Mouse (Mus musculus): ENCODE results near the gene Aktip. TPM values are rescaled to one million over a fixed set of nuclear protein-coding genes. Genes with fewer than 3 reads are reported as not detected.

Aktip gene
- 2.7 and 2.9 TPM in 2 replicates for polyA plus RNA-seq (2012; rRNA removed)
- 5.6 and 6.6 TPM in 2 replicates for polyA plus RNA-seq (2014; fragmentation: Nextera tagmentation; extraction: Ambion mirVana)

- DNase-seq (ENCODE audit: low read depth in 3 of 3, low spot score in 3 of 3) = no peak
- Histone ChIP-seq H3K9me3 (ENCODE audit: control insufficient read depth, low read length) (no peaks in the 10 kb centered on the region), H3K4me3 (ENCODE audit: insufficient read depth in 1 of 2, low read depth in 2 of 2, low read length in 2 of 2) (no peak within 1 kb of the TSS), H3K9ac (replicated peaks) (no peak within 1 kb of the TSS), H3K27me3 (ENCODE audit: control insufficient read depth, insufficient read depth, low read length) (no peaks in the 10 kb centered on the region), H3K27ac (no peak within 1 kb of the TSS), H3K4me2 (ENCODE audit: low read depth) (no peak within 1 kb of the TSS), H3K4me1 (replicated peaks; ENCODE audit: control insufficient read depth in 2 of 2, insufficient read depth in 2 of 2, low read length in 1 of 2) (no peaks in the 10 kb centered on the region; a peak in 1 of 4 replicates), H3K36me3 (replicated peaks; ENCODE audit: control insufficient read depth, insufficient read depth, low read depth) (no peaks in the 10 kb centered on the region)
- 76% methylated on average over 7 of the region's 7 CpGs for WGBS (ENCODE audit: insufficient replicate concordance)
- TF ChIP-seq CTCF (IDR thresholded peaks at IDR 0.05; ENCODE audit: low read depth) = no peak
- TF ChIP-seq EP300 (IDR thresholded peaks at IDR 0.05; ENCODE audit: low read depth) = no peak
- no peak for ATAC-seq (ENCODE audit: insufficient read depth)
These were observed at the start of gene Aktip for GRCm38 (mm10) chr8:91199876-91200275. TSS of gene Aktip (minus strand) at chr8:91199976.

DNA sequence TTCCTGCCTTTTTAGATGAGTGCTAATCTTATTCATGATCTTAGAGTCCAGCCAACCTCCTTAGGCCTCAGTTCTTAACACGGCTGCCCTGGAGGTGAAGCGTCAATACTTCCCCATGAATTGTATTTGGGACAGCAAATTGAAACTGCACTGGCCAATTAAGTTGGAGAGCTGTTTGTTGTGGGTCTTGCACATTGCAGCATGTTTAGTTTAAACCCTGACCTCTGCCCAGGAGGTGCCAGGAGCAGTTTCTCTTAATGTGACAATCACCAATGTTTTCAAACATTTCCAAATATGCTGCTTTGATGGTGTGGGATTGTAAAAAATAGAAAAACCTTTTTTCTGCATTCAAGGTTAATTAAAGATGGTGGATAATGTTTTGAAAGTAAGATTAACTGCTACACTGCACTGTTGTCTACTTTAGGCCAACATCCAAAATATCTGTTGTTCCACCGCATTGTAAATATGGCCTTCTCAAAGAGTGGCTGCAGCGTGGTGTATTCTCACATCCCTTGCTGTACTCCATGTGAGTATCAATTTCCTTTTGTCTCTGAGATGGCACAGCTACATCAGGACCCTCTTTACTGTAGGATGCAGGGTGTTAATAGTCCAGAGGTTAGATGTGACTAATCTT, 46.2 kb upstream of the Aktip start:
- Histone ChIP-seq H3K9ac (replicated peaks) (no peak overlapping the region), H3K4me3 (ENCODE audit: insufficient read depth in 1 of 2, low read depth in 2 of 2, low read length in 2 of 2) (no peak overlapping the region), H3K27me3 (ENCODE audit: control insufficient read depth, insufficient read depth, low read length) (no peaks in the 10 kb centered on the region), H3K4me2 (ENCODE audit: low read depth) (no peak overlapping the region), H3K36me3 (replicated peaks; ENCODE audit: control insufficient read depth, insufficient read depth, low read depth) (no peaks in the 10 kb centered on the region), H3K27ac (no peak overlapping the region), H3K9me3 (ENCODE audit: control insufficient read depth, low read length) (no peaks in the 10 kb centered on the region), H3K4me1 (replicated peaks; ENCODE audit: control insufficient read depth in 2 of 2, insufficient read depth in 2 of 2, low read length in 1 of 2) (no peaks in the 10 kb centered on the region; a peak in 1 of 4 replicates)
- ATAC-seq (ENCODE audit: insufficient read depth) = no peak
- TF ChIP-seq CTCF (IDR thresholded peaks at IDR 0.05; ENCODE audit: low read depth) (no peak), EP300 (IDR thresholded peaks at IDR 0.05; ENCODE audit: low read depth) (no peak)
- WGBS (ENCODE audit: insufficient replicate concordance) = 64% methylated on average over 4 of the region's 4 CpGs
- no peak for DNase-seq (ENCODE audit: low read depth in 3 of 3, low spot score in 3 of 3)

DNA sequence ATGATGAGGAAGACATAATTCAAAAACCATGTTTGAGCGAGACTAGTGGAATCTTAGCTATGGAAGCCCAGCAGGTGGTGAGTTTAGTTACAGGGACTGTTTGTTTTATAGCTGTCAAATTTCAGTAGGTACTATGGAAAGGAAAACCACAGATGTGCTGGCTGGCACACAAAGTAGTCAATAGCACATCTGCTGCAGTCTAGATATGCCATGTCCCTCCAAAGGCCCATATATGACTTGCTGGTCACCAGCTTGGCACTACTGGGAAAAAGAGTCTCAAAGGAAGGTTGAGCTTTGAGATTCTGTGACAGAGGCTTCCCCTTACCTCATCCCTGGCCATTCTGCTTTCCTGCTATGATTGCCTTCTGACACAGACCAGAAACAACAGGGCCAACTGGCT, 42.9 kb upstream of the Aktip start:
- DNase-seq (ENCODE audit: low read depth in 3 of 3, low spot score in 3 of 3) (no peak), ATAC-seq (ENCODE audit: insufficient read depth) (no peak)
- 59% methylated on average over 1 of the region's 1 CpGs for WGBS (ENCODE audit: insufficient replicate concordance)
- Histone ChIP-seq H3K4me1 (replicated peaks; ENCODE audit: control insufficient read depth in 2 of 2, insufficient read depth in 2 of 2, low read length in 1 of 2) (no peaks in the 10 kb centered on the region), H3K9me3 (ENCODE audit: control insufficient read depth, low read length) (no peaks in the 10 kb centered on the region), H3K27me3 (ENCODE audit: control insufficient read depth, insufficient read depth, low read length) (no peaks in the 10 kb centered on the region), H3K27ac (no peak overlapping the region), H3K9ac (replicated peaks) (no peak overlapping the region), H3K4me3 (ENCODE audit: insufficient read depth in 1 of 2, low read depth in 2 of 2, low read length in 2 of 2) (no peak overlapping the region), H3K36me3 (replicated peaks; ENCODE audit: control insufficient read depth, insufficient read depth, low read depth) (no peaks in the 10 kb centered on the region), H3K4me2 (ENCODE audit: low read depth) (no peak overlapping the region)
- TF ChIP-seq EP300 (IDR thresholded peaks at IDR 0.05; ENCODE audit: low read depth) = no peak
- no peak for TF ChIP-seq CTCF (IDR thresholded peaks at IDR 0.05; ENCODE audit: low read depth)

GRCm38 (mm10) chr8:91241873-91242519, 42.2 kb upstream of the Aktip start:
- Histone ChIP-seq H3K9ac (replicated peaks) (no peak overlapping the region), H3K4me1 (replicated peaks; ENCODE audit: control insufficient read depth in 2 of 2, insufficient read depth in 2 of 2, low read length in 1 of 2) (no peaks in the 10 kb centered on the region), H3K27me3 (ENCODE audit: control insufficient read depth, insufficient read depth, low read length) (no peaks in the 10 kb centered on the region), H3K27ac (no peak overlapping the region), H3K9me3 (ENCODE audit: control insufficient read depth, low read length) (no peaks in the 10 kb centered on the region), H3K4me3 (ENCODE audit: insufficient read depth in 1 of 2, low read depth in 2 of 2, low read length in 2 of 2) (no peak overlapping the region), H3K36me3 (replicated peaks; ENCODE audit: control insufficient read depth, insufficient read depth, low read depth) (no peaks in the 10 kb centered on the region), H3K4me2 (ENCODE audit: low read depth) (no peak overlapping the region)
- TF ChIP-seq EP300 (IDR thresholded peaks at IDR 0.05; ENCODE audit: low read depth) (no peak), CTCF (IDR thresholded peaks at IDR 0.05; ENCODE audit: low read depth) (no peak)
- DNase-seq (ENCODE audit: low read depth in 3 of 3, low spot score in 3 of 3) (no peak), ATAC-seq (ENCODE audit: insufficient read depth) (no peak)
- 47% methylated on average over 8 of the region's 8 CpGs for WGBS (ENCODE audit: insufficient replicate concordance)

DNA sequence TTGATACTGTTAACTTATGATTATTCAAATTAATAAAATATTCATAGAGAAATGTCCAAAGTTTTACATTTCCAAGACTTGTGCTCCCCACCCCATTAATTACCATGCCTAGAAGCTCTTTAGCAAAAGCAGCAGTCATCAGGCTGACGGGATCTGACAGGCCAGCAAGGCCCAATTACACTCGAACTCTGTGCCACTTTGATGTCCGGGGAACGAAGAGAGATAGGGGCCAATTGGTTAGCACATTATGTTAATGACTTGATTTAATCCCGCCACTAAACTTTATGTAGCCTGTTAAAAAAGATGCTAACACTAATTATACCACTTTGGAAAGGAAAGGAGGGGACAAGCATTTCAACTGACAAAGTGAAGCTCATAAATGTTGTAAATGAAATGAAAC, 41.6 kb upstream of the Aktip start:
- no peaks in the 10 kb centered on the region for H3K27me3 ChIP-seq (ENCODE audit: control insufficient read depth, insufficient read depth, low read length)
- ATAC-seq (ENCODE audit: insufficient read depth) = no peak
- H3K9me3 ChIP-seq (ENCODE audit: control insufficient read depth, low read length) = no peaks in the 10 kb centered on the region
- no peak overlapping the region for H3K9ac ChIP-seq (replicated peaks)
- H3K4me1 ChIP-seq (replicated peaks; ENCODE audit: control insufficient read depth in 2 of 2, insufficient read depth in 2 of 2, low read length in 1 of 2) = no peaks in the 10 kb centered on the region
- TF ChIP-seq EP300 (IDR thresholded peaks at IDR 0.05; ENCODE audit: low read depth) = no peak
- no peak for TF ChIP-seq CTCF (IDR thresholded peaks at IDR 0.05; ENCODE audit: low read depth)
- H3K27ac ChIP-seq = no peak overlapping the region
- no peak overlapping the region for H3K4me2 ChIP-seq (ENCODE audit: low read depth)
- no peaks in the 10 kb centered on the region for H3K36me3 ChIP-seq (replicated peaks; ENCODE audit: control insufficient read depth, insufficient read depth, low read depth)
- no peak for DNase-seq (ENCODE audit: low read depth in 3 of 3, low spot score in 3 of 3)
- 67% methylated on average over 5 of the region's 5 CpGs for WGBS (ENCODE audit: insufficient replicate concordance)
- no peak overlapping the region for H3K4me3 ChIP-seq (ENCODE audit: insufficient read depth in 1 of 2, low read depth in 2 of 2, low read length in 2 of 2)

Data from liver, embryonic 14.5 days (tissue).